Mouse (Mus musculus) olfactory bulb, adult 2 months (tissue): ENCODE results near the gene Atp13a1. TPM values are rescaled to one million over a fixed set of nuclear protein-coding genes. Genes with fewer than 3 reads are reported as not detected.

ENCODE experiments used
- H3K27ac ChIP-seq: fragments of 200-500 bp; 2 replicates; pipeline ENCODE4 v1.5.1; 2012; ENCODE audit warnings: low read depth, low read length; ENCODE audit not compliant: insufficient read depth
- H3K4me1 ChIP-seq: fragments of 200-500 bp; 2 replicates; pipeline ENCODE4 v1.6.1; 2012; ENCODE audit warnings: low read length; ENCODE audit not compliant: control insufficient read depth, insufficient read depth
- H3K4me3 ChIP-seq: fragments of 200-500 bp; 2 replicates; pipeline ENCODE4 v1.5.1; 2012; ENCODE audit warnings: mild to moderate bottlenecking, low read depth, low read length, moderate library complexity; ENCODE audit not compliant: insufficient read depth
- CTCF ChIP-seq: fragments of 200-500 bp; IDR thresholded peaks from 2 replicates; pipeline ENCODE4 v1.5.1; 2012; ENCODE audit warnings: low read depth, mild to moderate bottlenecking, low read length, moderate library complexity; ENCODE audit not compliant: insufficient read depth
- POLR2A ChIP-seq: fragments of 200-500 bp; IDR thresholded peaks from 2 replicates; pipeline ENCODE4 v1.6.1; 2012; ENCODE audit warnings: mild to moderate bottlenecking, low read depth, low read length, moderate library complexity; ENCODE audit not compliant: insufficient read depth
- WGBS: fragments of 180-500 bp; shearing (Covaris S2); methylation state at CpG from one replicate; pipeline ENCODE4 v1.1.7; 2018; 5-methylcytosine and 5-hydroxymethylcytosine counted together
- polyA plus RNA-seq: library from polyadenylated mRNA; stranded (reverse); fragments of >200 nt; gene quantifications from 2 replicates; pipeline ENCODE4 v1.2.4, GENCODE M21; 2012; ENCODE audit warnings: low replicate concordance; ENCODE audit not compliant: missing spikeins, insufficient read depth, insufficient read length

Atp13a1 gene
- polyA plus RNA-seq, 1 experiment = not detected

DNA sequence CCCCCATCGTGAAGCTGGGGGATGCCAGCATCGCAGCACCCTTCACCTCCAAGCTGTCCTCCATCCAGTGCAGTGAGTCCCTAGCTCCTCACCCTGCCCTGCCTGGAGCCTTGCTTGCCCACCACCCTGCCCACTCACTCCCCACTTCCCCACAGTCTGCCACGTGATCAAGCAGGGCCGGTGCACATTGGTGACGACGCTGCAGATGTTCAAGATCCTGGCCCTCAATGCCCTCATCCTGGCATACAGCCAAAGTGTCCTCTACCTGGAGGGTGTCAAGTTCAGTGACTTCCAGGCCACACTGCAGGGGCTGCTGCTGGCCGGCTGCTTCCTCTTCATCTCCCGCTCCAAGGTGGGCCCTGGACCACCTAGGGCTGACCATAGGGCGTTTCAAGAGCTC is 14.5 kb downstream of the Atp13a1 start:
- no peak for TF ChIP-seq POLR2A
- TF ChIP-seq CTCF = no peak
- WGBS = 93% methylated on average over 9 of the region's 9 CpGs

DNA sequence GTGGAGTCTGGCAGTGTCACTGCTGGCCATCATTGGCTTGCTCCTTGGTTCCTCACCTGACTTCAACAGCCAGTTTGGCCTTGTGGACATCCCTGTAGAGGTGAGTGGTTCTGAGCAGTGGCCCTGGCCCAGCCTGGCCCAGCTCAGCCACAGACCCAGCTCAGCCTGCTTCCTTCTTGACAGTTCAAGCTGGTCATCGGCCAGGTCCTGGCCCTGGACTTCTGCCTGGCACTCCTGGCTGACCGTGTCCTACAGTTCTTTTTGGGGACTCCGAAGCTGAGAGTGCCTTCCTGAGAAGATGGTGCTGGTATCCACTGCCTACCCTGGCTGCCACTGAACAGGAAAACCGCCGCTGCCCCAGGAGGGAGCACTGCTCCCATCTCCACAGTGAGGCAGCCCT is 16.3 kb downstream of the Atp13a1 start:
- Histone ChIP-seq H3K4me1 (peaks cover 10% of the 10 kb centered on the region), H3K27ac (no peak overlapping the region), H3K4me3 (no peak overlapping the region)
- 83% methylated on average over 5 of the region's 5 CpGs for WGBS
- no peak for TF ChIP-seq CTCF
- TF ChIP-seq POLR2A = no peak

More for the DNA sequence above, 14.5 kb downstream of the Atp13a1 start:
- Histone ChIP-seq H3K4me3 (no peak overlapping the region), H3K27ac (no peak overlapping the region), H3K4me1 (peaks cover 10% of the 10 kb centered on the region)

DNA sequence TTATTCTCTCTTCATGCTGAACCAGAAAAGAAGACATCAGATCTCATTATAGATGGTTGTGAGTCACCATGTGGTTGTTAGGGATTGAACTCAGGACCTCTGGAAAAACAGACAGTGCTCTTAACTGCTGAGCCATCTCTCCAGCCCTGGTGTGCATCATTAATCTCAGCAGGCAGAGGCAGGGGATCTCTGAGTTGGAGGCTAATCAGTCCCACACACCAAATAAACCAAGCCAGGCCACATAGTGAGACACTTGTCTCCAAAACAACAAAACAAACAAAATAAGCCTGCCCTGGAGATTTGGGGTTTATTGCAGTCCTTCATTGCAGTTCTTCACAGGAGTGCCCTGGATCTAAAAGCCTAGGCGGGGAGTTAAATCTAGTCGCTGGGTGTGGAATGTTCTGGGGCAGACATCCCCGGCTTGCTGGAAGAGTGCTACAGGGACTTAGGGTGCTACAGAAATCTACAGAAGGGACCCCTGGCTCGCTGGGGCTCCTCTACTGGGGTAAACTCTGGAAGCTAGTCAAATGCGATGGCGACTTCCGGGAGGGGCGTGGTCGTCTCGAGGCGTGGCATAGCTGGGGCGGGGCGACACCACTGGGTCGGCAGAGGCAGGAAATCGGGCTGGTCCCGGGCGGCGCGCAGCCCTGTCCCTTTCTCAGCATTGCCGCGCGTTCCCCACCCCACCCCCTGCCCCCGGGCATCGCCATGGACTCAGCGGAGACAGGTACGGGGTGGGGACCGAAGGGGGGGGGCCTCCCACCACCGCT is 17.3 kb downstream of the Atp13a1 start, which contains the start of gene Gmip:
Gmip (plus strand) TSS at position 586 of the 770 bp plus-strand sequence.
- H3K27ac ChIP-seq = no peak within 1 kb of the TSS
- WGBS = 7% methylated on average over 28 of the region's 28 CpGs
- TF ChIP-seq POLR2A (no peak), CTCF (no peak)
- H3K4me1 ChIP-seq = peaks cover 10% of the 10 kb centered on the region
- peak within 1 kb of the TSS; percentile 49 for H3K4me3 ChIP-seq

DNA sequence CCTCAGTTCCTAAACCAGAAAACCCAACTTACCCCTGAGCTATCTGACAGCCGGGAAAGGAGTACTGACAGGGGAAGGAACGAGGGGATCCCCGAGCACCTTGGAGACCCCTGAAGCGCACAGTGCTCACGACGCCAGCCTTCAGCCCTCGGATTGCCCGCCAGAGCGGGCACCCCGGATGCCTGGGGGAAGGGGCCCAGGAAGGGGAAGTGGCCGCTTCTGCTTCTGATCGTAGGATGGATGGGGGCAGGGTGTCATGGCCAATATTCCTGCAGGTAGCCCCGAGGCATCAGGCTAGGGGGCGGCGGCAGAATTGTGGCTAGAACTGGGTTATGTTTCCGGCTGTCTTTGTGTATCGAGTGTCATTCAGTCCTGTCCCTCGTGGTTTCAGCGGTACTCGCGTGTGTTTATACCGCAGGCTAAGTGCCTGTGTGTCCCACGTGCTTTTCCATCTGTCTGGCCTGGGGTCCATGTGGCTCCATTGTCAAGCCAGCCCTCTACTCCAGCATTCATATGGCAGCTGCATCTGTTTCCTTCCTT is 18.0 kb downstream of the Atp13a1 start:
- Histone ChIP-seq H3K4me3 (peak overlapping the region; percentile 49), H3K4me1 (peaks cover 10% of the 10 kb centered on the region), H3K27ac (no peak overlapping the region)
- 3% methylated on average over 23 of the region's 23 CpGs for WGBS
- TF ChIP-seq CTCF (no peak), POLR2A (no peak)

DNA sequence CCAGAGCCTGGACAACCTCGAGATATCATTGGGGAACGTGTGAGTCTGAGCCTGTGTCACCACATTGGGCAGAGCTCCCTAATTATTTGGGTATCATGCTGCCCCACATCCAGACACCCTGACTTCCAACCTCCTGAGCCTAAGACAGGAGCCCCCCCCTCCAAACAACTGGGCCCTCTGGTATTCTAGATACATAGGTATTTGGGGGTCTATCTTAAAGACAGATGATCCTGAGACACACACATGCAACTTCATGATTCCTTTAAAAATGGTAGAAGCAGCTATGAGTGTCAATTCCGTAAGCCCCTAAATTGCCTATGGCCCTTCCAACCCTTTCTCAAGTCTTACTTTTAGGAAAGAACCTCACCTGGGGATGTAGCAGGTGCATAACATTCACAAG is 18.9 kb downstream of the Atp13a1 start:
- H3K27ac ChIP-seq = no peak overlapping the region
- 79% methylated on average over 3 of the region's 3 CpGs for WGBS
- H3K4me1 ChIP-seq = peaks cover 10% of the 10 kb centered on the region
- TF ChIP-seq CTCF (no peak), POLR2A (no peak)
- no peak overlapping the region for H3K4me3 ChIP-seq

DNA sequence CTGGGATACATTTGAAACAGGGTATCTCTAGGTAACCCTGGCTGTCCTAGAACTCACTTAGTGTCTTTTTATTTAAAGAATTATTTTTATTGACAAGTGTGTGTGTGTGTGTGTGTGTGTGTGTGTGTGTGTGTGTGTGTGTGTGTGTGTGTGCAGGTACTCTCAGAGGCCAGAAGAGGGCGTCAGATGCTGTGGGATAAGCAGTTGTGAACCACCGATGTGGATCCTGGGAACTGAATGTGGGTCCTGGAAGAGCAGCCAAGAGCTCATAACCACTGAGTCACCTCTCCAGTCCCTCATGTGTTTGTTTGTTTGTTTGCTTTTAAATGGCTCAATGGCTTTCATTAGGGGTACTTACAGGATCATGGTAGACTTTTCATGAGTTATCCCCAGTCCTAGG is 23.9 kb downstream of the Atp13a1 start:
- WGBS = 89% methylated on average over 2 of the region's 2 CpGs
- no peak overlapping the region for H3K4me3 ChIP-seq
- H3K4me1 ChIP-seq = no peaks in the 10 kb centered on the region
- TF ChIP-seq CTCF (no peak), POLR2A (no peak)
- no peak overlapping the region for H3K27ac ChIP-seq

DNA sequence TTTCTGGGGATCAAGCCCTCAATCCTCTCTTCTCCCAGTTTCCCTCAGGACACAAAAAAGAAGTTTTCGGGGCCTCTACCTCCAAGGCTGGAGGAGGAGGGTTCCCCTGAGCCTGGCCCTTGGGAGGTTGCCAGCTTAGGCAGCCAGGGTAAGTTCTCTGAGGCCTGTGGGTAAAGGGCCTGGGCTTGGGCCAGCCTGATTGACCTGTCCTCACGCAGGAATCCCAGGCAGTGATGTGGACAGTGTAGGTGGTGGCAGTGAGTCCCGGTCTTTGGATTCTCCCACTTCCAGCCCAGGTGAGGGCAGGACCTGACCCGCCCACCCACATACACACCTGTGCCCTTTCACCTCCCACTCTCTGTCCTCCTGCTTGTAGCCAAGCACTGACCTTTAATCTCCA is 24.4 kb downstream of the Atp13a1 start:
- H3K27ac ChIP-seq = no peak overlapping the region
- H3K4me1 ChIP-seq = no peaks in the 10 kb centered on the region
- TF ChIP-seq POLR2A (no peak), CTCF (no peak)
- no peak overlapping the region for H3K4me3 ChIP-seq
- WGBS = 95% methylated on average over 4 of the region's 4 CpGs

DNA sequence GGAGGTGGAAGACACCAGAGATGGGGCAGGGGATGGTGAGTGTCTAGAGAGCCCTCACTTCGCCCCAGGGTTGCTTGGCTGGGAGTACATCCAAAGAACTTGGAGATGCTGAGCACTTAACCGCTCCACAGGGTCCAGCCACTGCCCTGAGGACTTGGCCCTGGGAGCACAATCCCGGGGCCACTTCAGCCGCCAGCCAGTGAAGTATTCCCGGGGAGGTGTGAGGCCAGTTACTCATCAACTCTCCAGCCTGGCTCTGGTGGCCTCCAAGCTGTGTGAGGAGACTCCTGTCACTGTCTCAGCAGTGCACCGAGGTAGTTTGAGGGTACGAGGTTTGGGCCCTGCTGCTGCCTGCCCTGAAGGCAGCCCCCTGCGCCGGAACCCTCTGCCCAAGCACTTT is 29.5 kb downstream of the Atp13a1 start:
- Histone ChIP-seq H3K4me1 (peaks cover 10% of the 10 kb centered on the region), H3K4me3 (no peak overlapping the region), H3K27ac (no peak overlapping the region)
- TF ChIP-seq CTCF = no peak
- TF ChIP-seq POLR2A = no peak
- WGBS = 85% methylated on average over 9 of the region's 9 CpGs

DNA sequence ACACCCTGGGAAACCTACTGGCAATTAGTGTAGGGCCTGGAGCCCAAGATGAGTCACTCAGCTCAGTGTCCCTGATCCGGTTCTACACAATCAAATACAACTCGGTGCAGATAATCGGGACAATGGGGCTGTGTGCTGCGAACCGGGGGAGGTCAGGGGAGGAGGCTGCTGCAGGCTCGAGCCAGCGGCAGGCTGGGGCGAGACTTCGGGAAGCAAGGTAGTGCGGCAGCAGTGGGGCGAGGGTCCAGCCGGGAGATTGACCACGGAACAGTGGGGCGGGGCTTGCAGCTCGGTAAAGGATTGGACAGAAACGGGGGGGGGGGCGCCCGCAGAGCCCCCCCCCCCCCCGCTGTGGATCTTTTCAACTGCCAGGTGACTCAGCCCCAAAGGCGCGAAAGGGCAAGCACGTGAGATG is 31.0 kb downstream of the Atp13a1 start:
- H3K4me1 ChIP-seq = peaks cover 10% of the 10 kb centered on the region
- TF ChIP-seq POLR2A = no peak
- TF ChIP-seq CTCF = no peak
- H3K27ac ChIP-seq = no peak overlapping the region
- peak overlapping the region; percentile 52 for H3K4me3 ChIP-seq
- WGBS = 0% methylated on average over 14 of the region's 22 CpGs
